Mouse (Mus musculus): ENCODE results near the gene Vsig8.

Vsig8 gene

DNA sequence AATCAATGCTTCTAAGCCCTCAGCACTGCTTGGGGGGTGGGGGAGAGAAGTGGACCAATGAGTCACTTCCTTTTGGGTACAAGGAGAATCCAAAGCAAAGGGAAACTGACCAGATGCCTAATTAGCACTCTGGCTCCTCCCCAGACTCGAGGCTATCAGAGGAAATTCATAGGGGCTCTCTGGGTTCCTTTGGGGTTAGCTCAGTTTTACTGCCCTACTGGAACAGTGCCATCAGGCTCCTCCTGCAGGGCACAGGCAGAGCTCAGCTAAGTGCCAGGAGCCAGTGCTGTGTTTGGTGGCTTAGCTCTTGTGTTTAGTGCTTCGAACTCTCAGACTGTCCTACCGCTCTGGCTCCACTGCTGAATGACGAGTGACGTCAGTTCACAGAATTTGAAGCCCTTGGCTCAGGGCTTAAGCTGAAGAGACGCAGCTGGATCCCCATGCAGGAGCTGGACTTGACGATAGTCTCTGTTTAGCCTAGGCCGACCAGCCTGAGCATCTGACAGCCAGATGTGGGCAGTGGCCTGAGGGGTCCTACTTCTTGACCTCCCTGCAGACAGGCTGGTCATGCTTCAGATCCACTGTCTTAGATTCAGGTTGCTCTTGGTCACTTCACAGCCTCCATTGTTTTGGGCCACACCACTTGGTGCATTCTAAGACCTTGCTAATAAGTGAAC lies 25.1 kb upstream of the Vsig8 start:
- no peak for DNase-seq

DNA sequence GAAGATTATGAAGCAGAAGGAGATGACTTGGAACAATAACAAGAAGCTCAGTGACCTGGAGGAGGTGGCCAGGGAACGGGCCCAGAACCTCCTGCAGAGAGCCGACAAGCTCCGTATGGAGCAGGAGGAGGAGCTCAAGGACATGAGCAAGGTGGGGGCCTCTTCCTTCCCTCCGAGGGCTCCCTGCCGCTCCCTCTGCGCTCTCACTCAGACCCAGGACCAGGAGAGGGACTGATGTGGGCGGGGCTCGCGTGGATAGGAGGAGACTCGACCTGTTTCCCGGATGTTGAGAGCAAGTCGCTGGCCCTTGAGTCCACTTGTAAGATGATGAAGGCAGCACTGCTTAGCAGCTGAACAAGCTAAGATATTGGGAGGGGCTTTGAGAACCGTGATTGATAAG lies 23.2 kb upstream of the Vsig8 start:
- DNase-seq, result peak; percentile 39

DNA sequence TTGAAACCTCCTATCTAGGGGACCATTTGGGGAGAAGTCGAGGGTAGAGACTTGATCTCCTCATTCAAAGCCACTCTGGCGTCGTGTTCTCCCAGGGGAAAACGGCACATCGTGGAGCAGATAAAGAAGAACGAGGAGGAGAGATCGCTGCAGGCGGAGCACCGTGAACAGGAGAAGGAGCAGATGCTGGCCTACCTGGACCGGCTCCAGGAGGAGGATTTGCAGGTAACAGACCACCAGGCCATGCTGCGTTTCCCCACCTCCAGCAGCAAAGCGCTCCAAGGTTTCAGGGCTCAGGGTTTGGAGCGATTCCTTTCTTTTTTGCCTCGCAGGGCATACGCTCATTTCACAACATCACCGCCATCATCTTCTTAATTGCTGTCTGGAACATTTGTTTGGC lies 20.6 kb upstream of the Vsig8 start:
- DNase-seq, result no peak

DNA sequence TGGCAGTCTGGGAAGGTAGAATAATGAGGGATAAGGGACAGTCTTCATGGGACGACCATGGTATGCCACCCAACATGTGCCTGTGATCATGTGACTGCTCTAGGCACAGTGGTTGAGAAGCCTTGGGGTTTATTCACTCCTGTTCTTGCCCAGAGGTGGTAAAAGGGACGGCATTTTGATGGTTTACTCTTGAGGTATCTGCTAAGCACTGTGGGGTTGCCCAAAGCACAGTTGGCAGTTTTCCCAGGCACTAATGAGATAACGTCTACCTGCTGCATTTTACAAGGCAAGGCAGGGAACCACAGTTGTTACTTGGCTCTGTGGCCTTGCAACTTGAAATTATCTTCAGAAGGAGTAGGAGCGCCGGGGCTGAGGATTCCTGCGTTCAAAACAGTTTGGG lies 15.9 kb upstream of the Vsig8 start:
- no peak for DNase-seq

DNA sequence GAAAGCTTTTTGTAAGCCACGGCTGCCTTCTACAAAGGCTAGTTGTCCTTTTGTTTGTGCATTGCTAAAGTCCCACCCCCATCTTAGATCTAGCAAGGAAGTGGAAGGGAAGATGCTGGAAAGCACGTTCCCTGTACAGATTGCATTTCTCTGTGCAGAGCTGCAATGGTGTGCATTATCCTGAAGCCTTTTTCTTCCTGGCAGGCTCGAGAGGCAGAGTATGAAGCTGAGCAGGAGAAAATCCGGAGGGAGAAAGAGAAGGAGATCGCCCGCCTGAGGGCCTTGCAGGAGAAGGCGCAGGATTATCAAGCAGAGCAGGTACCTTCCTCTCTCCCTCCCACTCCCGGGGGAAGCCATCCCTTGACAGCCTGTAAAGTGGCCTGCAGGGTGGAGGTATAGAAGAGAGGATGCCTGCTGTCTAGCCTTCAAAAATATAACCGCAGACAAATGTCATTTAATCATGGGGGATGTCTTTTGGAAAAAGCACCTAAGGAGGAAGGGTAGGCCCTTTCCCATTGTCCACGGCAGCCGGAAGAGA lies 15.4 kb upstream of the Vsig8 start:
- DNase-seq, result no peak

DNA sequence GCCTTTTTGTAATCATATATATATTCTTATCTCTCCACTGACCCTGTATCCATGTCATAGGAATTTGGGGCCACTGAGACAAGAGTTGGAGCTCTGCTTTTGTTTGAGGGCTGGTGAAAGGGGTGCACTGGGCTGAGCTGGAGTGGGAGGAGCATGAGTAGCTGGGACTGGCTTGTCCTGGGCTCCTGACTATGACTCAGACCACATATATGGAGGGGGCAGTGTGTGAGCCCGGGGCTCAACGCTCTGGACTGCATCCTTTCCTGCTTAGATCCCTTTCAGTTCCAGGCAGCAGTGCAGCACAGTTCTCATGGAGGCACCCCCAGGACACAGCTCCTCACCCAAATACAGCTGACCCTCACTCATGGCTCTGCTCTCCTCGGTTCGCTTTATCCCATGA lies 9.7 kb upstream of the Vsig8 start:
- DNase-seq, result no peak

DNA sequence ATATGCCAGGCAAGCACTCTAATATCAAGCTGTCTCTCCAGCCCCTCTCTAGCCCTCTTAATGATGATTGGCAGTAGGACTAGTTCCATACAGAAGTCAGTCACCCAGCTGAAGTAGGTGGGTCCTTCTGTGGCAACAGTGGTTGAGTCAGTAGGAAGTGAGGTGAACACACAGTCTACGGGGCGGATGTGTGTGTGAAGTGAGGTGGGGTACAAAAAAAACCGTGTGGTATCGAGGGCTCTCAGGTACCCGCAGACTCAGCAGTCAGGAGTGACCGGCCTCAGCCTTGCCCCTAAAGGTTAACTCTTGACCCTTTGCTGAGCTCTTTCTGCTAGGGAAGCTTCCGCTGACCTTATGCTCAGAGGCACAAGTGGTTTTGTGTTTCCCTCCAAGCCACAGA lies 7.2 kb upstream of the Vsig8 start:
- DNase-seq, result peak; percentile 39

DNA sequence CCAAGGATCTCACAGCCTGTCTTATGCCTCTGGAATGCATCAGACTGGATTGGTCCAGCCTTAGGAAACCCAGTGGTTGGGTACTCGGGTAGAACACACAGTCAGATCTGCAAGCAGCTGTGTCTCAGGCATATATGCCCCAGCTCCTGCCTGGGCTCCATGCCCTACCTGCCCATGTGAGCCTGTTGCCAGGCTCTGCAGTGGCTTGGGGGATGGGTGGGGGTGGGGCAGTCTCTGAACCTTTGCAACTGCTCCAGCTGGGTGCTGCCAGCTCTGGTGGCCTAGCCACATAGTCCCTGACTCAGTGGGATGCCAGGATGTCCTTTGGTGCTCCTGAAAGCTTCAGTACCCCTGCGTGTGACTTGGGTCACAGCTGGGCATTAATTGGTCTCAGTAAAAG lies 6.4 kb upstream of the Vsig8 start:
- DNase-seq, result peak; percentile 15

DNA sequence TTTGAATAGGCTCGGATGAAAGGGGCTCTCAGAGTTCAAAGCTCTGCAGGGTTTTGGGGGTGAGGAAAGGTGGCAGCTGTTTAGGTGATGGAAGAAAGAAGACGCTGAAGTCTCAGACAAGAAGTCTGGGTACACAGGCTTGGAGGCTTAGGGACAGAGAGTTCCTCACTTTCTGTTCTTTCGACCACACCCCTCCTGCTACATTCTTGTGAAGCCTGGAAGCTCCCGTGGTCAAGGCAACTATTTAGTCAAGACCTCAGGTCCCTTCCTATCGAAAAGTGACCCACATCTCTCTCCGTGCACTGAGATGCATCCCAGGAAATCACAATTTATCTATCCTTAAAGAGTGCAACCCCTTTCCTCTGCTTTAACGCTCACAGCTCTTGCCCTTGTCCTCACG lies 6.0 kb upstream of the Vsig8 start:
- DNase-seq, result no peak

DNA sequence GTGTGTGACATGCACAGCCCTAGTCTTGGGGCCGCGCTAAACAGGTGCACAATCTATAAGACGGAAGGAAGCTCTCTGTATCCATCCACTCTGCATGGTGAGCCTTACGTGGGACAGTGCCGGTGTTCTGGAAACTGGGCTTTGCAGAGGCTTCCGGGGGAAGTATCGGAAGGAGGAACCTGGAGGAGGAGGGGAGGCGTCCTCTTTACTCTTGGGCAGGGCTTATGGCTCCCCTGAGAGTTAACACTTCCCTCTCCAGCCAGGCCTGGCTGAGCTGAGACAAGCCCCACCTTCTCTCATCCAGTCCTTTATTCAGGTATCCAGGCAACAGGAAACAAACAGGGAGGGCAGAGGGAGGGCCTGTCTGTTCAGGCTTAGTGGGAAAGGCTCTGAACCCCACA lies 5.2 kb upstream of the Vsig8 start:
- peak; percentile 33 for DNase-seq

DNA sequence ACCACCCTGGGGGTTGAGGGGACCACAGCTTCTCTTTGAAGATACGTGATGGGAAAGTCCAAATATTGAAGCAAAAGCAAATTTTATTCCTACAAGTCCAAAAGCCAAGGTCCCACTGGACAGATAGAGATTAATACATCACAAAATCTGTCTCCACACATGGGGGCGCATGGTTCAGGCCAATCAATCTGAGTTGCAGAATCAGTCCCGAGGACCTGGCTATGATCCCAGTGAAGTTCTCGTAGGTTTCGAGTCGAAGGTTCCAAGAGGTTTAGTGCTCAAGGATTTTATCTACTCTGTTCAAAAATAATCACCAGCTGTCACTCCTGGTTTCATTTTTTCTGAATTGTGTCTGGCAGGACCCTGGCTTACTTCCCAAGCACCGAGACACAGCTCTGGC lies 4.7 kb upstream of the Vsig8 start:
- DNase-seq, result no peak

DNA sequence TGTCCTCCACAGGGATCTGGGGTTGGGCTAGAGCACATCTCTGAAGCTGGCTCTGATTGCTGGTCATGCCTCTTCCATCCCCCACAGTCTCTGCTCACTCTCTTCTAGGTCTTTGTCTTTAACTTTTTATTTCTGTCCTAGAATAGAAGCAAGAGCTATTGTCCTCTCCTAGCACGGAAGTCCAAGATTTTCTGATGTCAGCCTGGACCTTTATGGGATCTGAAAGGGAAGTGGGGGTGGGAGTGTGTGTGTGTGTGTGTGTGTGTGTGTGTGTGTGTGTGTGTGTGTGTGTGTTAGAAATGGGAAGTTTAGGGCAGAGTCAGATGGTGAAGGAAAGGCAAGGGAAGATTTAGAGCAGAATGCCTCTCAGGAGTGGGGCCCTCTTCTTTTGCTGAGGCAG lies 3.1 kb upstream of the Vsig8 start:
- DNase-seq, result no peak

DNA sequence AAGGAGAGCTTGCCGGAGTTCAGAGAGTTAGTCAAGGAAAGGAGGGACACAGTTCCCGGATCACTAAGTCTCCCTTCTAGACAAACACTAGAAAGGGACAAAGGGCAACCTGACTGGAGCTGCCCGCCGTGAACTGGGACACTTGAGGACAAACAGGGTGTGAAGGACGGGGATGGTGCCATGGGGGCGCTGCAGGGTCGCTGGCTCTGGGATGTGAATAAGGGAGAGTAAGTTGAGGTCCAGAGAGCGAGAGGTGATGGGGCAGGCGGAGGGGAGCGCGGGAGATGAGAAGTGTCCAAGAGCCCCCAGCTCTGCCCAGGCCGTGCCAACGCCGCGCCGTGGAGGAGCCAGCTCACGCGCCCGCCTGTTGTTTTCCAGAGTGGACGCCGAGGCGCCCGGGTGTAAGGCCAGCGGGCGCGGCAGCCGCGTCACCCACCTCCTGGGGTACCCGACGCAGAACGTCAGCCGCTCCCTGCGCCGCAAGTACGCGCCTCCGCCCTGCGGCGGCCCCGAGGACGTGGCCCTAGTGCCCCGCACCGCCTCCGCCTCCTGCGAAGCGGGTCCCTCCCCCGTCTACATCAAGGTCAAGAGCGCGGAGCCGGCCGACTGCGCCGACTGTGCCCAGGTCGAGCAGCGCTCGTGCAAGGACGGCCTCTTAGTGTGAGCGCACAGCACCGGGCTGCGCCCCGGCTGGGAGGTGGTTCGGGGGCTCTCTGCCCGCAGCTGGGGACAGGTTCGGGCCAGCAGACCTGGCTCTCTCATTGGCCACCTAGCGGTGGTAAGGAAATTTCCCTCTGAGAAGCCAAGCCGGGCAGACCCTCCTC lies 7.1 kb downstream of the Vsig8 start:
- DNase-seq, result peak; percentile 64

DNA sequence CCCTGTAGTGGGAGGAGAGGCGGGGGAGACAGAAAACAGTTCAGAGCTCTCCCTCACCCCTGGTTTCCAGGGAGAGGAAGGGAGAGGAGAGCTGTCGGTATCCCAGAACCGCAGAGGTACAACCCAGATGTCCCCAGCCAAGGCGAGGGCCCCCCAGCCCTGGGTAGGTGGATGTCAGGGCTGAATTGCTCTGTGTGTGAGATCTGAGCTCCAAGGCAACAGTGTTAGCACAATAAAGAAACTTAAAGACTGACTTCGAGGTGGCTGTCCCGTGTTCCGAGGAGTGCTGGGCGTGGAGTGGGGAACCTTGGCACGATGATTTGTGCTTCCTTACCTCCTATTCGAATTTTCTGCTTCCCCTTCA lies 7.7 kb downstream of the Vsig8 start:
- DNase-seq, result no peak

DNA sequence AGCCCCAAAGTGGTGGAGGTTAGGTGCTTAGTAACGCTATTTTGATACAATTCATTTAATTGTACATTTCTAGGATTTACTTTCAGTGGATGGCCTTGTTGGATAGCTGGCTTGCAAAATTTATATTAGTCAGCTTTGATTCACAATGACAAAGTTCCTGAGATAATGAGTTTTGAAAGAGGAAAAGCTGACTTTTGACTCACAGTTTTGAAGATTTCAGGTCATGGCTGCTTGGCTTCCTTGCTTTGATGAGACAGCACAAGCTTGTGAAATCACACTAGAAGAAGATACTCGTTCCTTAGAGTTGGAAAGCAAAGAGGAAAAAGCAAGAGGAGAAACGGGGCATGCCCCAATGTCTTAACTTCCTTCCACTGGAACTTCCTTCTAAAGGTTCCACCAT lies 10.4 kb downstream of the Vsig8 start:
- no peak for DNase-seq

DNA sequence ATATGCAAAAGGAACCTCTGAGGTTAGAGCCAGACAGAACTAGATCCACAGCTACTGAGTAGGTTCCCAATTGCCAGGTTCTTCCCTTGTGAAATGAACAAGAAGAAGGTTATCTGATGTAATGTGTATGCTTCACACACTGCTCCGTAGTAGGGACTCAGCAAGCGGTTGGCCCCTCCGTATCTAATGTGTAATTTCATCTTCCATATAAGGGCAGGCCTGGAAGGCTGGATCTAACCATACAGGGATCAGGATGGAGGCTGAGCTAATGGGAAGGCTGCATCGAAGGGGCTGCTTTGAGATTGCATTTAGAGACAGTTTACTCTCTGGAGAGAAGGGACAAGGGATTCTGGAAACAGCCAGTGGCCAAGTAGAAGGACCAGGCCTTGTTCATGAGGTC lies 12.0 kb downstream of the Vsig8 start:
- DNase-seq, result no peak

DNA sequence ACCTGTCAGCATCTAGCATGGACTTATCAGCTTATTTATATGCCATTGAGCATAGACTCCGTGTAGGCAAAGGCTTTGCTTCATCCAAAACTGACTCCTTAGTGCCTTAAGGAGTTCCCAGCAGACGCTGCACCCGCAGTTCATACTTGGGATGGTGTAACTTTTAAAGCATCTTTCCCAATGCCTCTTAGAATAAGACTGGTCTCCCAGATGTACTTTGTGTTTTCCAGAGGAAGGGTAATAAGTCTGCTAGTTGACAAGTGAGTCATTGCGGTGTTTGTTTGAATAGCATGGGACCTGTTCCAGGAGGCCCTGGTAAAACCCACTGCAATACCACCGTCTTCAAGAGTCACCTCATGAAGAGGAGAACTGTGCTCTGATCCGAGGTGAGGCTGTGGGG lies 24.4 kb downstream of the Vsig8 start:
- no peak for DNase-seq

DNA sequence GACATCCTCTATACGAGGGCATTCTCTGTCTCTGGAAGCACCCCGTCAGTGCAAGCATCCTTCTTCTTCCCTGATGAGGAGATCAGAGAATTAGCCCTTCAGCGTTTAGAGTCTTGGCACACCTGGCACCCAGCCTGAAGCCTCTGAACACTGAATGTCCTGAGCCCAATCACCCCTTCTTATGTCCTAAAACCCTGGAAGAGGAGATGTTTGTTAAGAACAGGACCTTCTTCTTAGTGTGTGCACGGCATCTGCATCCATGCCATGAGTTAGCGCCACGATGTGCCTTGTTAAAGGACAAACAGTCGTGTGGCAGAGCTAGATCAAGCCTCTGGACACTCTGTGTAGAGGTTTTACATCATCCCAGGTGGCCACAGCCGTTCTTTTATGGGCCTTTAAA lies 26.7 kb downstream of the Vsig8 start:
- DNase-seq, result no peak

DNA sequence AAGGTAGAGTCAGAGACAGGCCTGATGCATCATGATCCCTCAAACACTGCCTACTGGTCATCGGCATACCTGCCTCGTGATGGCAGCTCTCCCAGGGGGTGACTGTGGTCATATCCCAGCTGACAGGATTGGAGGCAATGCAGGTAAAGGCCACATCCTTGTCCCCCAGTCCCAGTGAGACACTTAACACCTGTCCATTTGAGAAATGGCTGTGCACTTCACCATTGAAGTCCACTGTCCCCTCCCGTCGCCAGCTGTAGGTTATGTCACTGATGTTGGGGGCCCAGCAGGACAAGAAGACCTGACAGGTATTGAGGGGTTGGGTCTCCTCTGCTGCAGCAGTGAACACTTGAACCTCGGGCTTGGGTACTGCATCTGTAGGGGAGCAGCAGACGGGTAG lies 28.5 kb downstream of the Vsig8 start:
- DNase-seq, result no peak

DNA sequence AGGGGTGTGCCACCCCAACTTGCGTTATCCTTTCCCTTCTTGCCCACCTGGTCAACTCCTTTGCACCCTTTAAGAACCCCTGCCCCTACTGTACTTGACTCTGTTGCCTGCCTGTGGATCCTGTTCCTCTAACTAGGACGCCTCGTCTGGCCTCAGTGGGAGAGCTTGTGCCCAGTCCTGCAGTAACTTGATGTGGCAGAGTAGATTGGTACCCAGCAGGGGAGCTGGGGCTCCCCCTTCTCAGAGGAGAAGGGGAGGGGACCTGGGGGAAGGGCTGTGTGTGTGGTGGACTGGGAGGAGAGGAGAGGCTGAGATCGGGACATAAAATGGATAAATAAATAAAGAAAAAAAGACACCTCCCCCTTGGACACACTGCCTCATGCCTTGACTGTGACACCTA lies 29.3 kb downstream of the Vsig8 start:
- DNase-seq, result no peak

DNA sequence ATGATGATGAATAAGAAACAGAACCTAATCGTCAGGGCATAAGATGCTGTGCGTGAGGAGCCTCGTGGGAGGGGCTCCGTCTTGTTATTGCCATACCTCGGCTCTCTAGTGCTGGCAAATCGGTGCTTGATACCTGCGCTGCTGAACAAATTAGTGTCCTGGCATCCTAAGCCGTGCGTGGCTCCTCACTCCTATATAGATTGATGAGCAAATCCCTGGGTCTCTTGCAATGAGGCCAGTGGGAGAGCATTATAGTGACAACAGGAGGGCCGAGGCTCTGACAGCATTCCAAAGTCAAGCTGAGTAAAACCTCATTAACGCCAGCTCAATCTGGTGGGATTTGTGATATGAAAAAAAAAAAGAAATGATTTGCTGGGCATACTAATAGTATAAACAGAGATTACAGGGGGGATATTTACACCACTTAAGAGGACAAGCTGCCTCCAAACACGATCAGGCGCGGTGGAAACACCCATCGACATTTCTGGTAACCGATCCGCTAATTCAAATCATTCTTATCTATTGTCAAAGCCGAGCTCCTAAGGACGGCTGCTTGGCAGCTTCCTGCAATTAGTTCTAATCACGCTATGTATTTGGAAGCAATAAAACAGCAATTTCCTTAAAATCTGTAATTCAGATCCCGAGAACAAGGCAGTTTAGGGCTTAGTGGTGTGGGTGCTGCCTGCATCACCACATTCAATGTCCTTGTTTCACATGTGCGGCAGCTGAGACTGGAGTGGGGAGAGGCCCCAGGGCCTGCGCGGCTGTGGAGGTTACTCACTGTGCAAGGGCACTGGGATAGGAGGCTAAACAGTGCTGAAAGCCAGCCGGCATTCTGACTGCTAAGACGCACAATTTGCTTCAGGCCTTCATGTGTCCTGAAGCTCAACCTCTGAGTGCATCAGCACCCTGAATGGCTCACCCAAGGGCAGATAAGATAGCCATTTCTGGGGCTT lies 30.2 kb downstream of the Vsig8 start:
- no peak for DNase-seq

DNA sequence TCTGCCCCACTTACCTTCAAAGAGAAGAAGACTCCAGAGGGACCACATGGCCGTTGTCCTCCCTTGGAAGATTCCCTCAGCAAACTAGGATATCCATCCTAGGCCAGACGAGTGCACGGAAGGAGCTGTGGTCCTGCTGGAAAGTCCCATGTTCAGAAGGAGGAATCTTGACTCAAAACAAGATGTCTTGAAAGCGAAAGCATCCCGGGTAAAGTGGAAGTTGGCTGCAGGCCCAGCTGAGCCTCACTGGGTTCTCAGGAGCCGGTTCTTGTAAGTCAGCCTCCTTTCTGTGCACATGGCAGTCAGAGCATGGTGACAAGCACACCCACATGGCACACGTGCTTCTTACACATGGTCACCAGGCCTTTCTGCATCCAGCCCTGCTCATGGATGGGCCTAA lies 34.6 kb downstream of the Vsig8 start, which contains the start of gene Slamf8:
Gene Slamf8 (minus strand): TSS at position 184 of the 400 bp plus-strand sequence.
- DNase-seq, result no peak

DNA sequence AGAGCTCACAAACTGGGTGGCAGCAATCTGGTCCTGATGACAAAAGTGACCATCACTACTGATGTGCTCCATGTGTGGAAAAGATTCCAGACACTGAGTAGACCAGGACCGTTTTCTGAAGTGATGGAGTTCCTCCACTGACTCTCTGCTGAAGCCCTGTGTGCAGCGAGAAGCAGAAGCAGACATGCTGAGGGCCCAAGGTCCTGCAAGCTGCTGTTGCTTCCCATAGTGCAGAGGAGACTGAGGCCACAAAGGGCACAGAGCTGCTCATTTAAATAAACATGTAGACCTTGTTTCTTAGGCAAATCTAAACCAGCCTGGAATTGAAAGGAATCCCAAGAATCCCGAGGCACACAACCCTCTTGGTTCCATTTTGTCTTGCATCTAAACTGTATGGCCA lies 37.6 kb downstream of the Vsig8 start:
- no peak for DNase-seq
